Mouse (Mus musculus): Measurements from ENCODE around the gene Bpifa3.

DNA sequence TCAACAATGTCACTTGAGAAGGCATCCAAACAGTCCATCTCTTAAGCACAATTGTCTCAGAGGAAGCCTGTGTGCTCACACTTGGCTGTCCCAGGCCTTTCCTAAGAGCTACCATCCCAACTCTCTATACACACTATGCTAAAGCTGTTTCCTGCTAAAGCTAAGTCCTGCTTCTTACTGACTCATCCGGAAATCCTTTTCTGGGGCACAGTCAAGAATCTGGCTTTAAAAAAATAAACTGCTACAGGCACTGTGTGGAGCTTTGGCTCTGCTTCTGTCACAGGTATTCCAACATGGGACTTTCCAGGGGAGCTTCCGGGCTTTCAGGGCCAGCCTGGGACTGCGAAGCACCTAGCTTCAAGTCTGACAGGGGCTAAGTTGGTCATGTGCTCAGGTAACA lies 55.6 kb downstream of the Bpifa3 start:
- TF ChIP-seq POLR2A (IDR thresholded peaks at IDR 0.05; ENCODE audit: control insufficient read depth in 1 of 2, insufficient read depth in 1 of 2, low read depth in 1 of 2, low read length in 2 of 2, poor library complexity in 1 of 2) (no peak), EP300 (IDR thresholded peaks at IDR 0.05; ENCODE audit: low read depth in 1 of 2, low read length in 2 of 2) (no peak), CTCF (IDR thresholded peaks at IDR 0.05 in 2 of 3, conservative IDR thresholded peaks at IDR 0.05 in 1 of 3; ENCODE audit: control insufficient read depth in 1 of 3, insufficient read depth in 1 of 3, low read depth in 2 of 3, low read length in 3 of 3, poor library complexity in 1 of 3, severe bottlenecking in 1 of 3) (no peak), POLR2AphosphoS2 (IDR thresholded peaks at IDR 0.05; ENCODE audit: low read length) (no peak), TBP (IDR thresholded peaks at IDR 0.05; ENCODE audit: low read depth, low read length) (no peak), SMC3 (IDR thresholded peaks at IDR 0.05; ENCODE audit: low read depth, low read length) (no peak), BHLHE40 (IDR thresholded peaks at IDR 0.05; ENCODE audit: borderline replicate concordance, low read depth, low read length) (no peak), HCFC1 (IDR thresholded peaks at IDR 0.05; ENCODE audit: low read depth, low read length) (no peak), ZKSCAN1 (IDR thresholded peaks at IDR 0.05; ENCODE audit: low read depth, low read length) (no peak), NRF1 (IDR thresholded peaks at IDR 0.05; ENCODE audit: insufficient read depth, low read depth, low read length, poor library complexity, severe bottlenecking) (no peak), CHD2 (IDR thresholded peaks at IDR 0.05; ENCODE audit: low read length) (no peak), TAL1 (IDR thresholded peaks at IDR 0.05; ENCODE audit: low read length) (no peak), USF1 (IDR thresholded peaks at IDR 0.05; ENCODE audit: low read depth, low read length) (no peak)
